Mouse (Mus musculus) stomach, postnatal 0 days (tissue): Measurements from ENCODE around the gene Ddx6.

Experiments used
- CTCF ChIP-seq: IDR thresholded peaks from 2 replicates; pipeline ENCODE4 v1.5.1; 2016; ENCODE audit warnings: antibody characterized with exemption, low read depth, mild to moderate bottlenecking, moderate library complexity
- EP300 ChIP-seq: optimal IDR thresholded peaks from 2 replicates; pipeline ENCODE3; 2016; ENCODE audit warnings: antibody characterized with exemption

- TF ChIP-seq CTCF: no peak
- TF ChIP-seq EP300: no peak
Measured at GRCm38 (mm10) chr9:44648881-44649281, 44.2 kb downstream of the Ddx6 start.
